Mouse (Mus musculus) leukemia stem cell, adult 10-12 weeks (primary cell): ENCODE data around the gene Foxb1. TPM values are rescaled to one million over a fixed set of nuclear protein-coding genes. Genes with fewer than 3 reads are reported as not detected.

Source experiments
- polyA plus RNA-seq: library from polyadenylated mRNA; stranded (reverse); fragments of >175 nt; gene quantifications from 2 replicates; pipeline ENCODE4 v1.2.3, GENCODE M21; 2012; ENCODE audit warnings: low replicate concordance

Foxb1 gene
- polyA plus RNA-seq: not detected in 2 replicates

DNA sequence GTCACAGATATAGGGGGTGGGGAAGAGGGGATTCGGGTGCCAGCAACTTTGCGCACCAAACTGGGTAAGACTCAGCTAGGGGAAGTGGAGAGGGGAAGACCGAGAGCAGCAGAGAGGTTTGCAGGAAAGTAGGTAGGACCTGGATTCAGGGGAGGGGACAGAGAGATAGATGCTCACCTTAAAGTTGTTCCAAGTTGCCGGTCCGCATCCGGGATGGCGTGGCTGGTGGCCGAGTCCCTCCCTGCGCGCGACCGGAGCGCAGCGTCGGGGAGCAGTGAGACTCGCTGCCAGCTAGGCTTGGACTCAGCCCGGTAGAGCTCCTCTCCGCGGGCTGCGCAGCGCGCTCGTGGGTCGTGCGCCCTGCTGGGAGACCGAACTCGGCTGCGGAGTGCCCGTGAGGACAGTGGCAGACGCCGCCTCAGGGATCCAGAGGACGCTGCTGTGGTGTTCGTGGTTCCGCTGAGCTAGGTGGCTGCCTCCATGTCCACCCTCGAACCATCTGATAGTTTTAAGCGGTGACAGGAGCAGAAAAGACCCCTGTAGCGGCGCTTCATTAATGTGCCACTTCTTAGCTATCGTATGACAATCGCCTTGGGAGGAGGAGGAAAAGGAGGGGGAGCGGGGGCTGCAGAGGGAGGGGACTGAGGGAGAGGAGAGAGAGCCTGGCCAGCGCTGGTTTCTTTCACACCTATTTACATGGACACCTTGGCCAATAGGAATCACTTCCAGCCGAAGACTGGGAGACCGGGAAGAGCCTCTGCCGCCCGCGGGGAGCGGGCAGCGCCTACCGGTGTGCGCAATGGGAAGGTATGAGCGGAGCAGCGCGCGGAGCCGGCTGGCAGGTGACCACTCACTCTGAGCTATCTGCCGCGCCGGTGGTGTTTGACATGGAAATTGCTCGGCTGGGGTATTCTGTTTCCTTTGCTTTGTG is at the start of gene Foxb1:
Gene Foxb1 (minus strand): TSS at position 570 of the 931 bp plus-strand sequence.

Other genes with a start within 250 kb of the Foxb1 start
- gene Bnip2, start 228.5 kb upstream of the Foxb1 start, polyA plus RNA-seq: 26.8 and 29.1 TPM in 2 replicates